Mouse (Mus musculus) spleen, postnatal 4 days (tissue): ENCODE measurements around the gene Aco1.

ENCODE experiments used
- DNase-seq, 2 experiments: peaks; one replicate each; pipeline ENCODE4 v3.0.0; 2022; ENCODE audit warnings: low spot score in 2 of 2

Gene Aco1

DNA sequence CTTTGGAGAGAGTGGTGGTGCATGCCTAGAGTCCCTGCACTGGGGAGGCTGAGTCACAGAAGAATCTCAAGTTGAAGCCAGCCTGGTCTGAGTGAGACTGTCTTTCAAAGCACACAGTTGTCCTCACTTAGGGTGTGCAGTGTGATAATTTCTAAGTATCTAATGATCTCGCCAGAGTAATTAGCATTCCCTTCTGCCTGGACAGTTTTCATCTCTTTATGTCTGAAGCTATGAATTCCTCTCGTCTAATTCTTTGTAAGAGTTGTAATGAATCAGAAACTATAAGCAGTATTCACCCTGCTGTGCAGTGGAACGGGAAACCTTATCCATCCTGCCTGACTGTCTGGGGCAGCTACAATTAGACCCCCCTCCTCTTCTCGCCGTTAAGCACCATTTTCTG, 64.8 kb downstream of the Aco1 start:
- no peak for DNase-seq

DNA sequence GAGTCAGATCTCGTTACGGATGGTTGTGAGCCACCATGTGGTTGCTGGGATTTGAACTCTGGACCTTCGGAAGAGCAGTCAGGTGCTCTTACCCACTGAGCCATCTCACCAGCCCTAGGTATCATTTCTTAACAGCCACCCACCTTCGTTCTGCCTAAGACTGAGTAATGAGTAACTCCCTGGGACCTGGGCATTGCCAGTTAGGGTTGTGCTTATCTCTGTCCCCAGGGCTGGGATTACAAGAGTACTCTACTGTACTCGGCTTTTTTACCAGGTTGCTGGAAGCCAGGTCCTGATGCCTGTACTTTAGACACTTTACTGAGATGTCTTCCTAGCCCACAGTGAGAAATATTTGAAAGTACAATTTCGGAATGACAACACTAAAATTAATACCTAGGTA, 69.3 kb downstream of the Aco1 start:
- no peak for DNase-seq

DNA sequence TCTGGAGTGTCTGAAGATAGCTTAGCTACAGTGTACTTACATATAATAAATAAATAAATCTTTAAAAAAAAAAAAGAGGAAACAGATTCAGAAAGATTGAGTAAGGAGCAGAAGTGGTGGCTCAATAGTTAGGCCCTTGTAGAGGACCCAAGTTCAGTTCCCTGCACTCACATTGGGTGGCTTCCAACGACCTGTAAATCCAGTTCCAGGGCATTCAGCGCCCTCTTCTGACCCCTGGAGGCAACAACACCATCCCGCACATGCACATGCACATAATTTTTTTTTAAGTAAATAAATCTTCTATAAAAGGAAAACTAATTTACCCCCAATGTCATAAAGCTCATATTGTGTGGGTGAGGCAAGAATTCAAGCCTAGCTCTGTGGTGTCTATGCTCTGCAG, 75.0 kb downstream of the Aco1 start:
- no peak for DNase-seq

DNA sequence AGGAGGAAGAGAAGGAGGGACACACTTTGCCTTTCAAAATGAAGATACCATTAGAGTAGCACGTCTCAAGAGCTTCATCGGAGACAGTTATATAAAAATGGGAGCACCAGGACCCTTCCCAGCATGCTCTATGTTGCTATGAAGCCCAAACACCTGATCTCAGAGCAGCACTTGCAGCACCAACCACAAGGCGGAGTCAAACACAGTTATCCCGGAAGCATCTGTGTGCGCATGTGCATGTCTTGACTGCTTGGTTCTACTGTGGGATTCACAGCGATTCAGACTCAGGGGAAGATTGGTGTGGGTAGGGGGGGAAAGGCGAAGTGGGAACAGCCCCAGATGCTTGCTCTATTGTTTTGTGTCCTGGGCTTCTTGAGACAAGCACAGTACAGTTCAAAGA, 75.5 kb downstream of the Aco1 start:
- peak in 1 of 2 experiments; percentile 24 for DNase-seq

DNA sequence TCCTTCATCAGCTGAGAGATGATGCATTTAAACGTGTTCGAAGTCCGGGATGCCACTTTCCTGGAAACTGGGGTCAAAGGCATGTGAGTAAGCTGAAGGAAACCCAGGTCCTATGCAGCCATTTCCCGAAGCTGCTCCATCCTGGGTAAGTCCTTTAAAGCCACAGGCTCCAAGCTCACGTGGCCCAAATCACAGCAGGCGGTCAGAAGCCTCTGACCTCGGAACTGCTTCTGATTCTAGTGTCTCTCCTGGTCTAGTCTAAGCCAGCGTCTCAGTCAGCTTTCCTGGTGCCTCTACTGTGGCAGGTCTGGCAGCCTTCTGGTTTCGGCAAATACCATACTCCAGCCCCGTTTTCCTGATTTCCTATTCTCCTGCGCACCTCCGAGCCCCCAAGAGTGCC, 77.6 kb downstream of the Aco1 start:
- no peak for DNase-seq

DNA sequence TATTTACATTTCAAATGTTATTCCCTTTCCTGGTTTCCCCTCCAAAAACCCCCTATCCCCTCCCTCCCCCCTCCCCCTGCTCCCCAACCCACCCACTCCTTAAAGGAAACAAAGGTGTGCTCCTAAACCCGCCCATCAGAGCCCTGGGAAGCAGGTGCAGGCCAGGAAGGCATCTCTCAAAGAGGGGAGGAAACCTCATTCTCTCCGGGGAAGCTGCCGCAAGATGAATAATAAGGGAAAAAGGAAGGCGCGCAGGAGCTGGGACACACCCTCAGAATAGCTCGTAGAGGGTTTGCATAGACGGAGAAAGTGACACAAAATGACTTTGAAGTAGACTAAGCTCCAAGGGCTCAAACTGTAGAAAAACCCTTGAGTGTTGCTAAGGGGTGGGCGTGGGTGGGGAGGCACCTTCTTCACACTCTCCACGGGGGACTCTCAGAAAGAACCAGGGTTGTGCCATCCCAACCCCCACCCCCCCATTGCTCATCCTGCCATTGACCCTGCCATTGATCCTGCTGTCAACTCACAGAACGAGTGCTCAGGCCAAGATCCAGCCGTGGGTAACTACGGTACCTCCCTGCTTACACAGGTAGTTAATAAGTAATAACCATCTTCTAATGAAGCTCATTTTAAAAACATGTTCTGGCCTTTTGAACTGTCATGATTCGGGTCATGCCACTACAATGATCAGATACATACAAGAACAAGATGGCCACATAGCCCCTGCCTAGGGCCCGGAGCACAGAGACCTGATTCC, 78.3 kb downstream of the Aco1 start:
- no peak for DNase-seq

DNA sequence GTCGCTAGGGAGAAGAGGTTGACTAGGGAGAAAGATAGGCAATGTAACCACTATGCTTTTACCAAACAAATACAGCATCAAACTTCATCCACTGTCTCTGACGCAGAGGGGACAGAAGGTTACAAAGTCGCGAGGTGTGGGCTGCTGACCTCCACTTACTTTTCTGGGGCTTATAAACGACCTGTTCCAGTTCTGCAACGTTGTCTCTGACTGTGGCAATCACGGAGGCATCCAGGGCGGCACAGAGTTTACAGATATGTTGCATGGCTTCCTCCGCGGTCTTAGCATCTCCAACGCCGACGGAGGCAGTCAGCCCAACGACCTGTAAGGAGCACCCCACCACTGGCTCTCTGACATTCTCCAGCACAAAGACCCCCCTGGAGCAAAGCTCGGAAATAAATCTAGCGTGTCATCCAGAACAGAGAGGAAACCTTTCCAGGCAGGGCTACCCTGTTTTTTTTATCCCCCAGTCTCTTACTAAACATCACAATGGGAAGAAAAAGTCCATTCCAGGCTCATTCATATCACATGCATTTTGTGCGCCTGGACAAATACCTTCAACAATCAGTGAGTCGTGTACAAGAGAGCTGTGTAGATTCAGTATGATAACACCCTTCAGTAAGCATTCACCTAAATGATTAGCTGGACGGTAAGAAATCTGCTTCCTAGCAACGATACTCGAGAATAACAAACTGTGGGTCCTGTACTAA, 79.2 kb downstream of the Aco1 start:
- no peak for DNase-seq

DNA sequence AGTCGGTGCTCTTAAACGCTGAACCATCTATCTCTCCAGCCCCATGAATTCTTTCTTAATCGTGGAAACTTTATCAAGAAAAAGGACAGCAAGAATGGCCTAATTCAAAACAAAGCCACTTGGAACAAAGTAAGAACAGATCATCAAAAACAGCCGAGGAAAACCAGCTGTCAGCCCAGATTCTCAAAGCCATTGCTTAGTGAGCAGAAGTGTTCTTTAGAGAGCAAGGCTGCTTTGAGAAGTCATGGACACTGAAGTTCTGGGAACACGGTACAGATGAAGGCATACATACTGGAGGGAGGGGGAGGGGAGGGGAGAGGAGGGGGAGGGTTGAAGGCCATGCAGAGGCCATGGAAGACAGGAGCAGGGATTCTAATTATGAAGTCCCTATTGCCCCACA, 83.2 kb downstream of the Aco1 start:
- no peak for DNase-seq

DNA sequence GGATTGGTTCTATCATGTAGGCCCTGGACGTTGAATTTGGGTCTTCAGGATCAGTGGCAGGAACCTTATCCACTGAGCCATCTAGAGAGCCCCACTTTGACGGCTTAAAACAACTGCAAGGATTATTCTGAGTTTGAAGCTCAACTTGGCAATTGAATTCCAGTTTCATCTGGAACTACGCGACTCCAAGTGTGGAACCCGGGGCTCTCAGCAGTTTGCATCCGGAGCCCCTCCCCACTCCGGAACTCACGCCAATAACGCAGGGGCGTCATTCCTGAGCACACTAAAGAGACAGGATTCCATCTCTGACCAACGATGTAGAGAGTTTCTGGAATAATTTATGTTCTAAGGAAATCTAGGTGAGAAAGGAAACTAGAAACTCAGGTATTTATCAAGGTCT, 84.2 kb downstream of the Aco1 start:
- DNase-seq, result no peak

DNA sequence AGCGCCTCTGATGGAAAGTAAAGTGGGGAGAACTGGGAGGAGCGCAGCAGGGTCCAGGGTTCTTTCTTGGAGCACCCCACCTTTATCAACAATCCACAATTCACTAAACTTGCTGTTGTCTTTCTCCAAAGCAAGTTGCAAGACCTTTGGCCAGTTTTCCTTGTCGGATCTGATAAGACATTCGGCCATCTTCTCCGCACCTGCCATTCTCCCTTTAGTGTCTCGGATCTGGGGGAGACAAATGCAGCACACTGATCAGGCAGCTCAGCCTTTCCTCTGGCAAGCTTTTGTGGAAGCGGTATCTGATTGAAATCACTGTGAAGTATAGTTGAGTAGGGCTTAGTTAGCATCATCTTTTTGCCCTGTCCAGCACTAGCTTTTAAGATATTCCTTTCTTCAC, 85.0 kb downstream of the Aco1 start:
- no peak for DNase-seq

DNA sequence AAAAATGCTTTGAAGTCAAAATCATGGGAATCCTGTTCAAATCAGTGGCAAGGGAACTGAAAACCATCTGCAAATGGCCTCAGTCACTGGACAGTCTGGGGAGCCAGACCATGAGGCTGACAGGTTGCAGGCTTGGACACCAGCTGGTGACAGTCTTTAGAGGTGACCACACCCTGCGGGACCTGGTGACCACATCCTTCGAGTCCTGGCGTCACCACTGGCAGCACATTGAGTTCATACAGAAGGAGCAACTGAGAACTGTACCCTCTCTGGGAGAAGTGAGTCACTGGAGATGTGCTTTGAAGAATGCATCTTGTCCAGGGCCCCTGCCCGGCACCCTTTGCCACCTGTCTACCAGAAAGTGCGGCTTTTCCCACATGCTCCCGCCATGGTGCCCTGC, 86.8 kb downstream of the Aco1 start:
- DNase-seq, result no peak

DNA sequence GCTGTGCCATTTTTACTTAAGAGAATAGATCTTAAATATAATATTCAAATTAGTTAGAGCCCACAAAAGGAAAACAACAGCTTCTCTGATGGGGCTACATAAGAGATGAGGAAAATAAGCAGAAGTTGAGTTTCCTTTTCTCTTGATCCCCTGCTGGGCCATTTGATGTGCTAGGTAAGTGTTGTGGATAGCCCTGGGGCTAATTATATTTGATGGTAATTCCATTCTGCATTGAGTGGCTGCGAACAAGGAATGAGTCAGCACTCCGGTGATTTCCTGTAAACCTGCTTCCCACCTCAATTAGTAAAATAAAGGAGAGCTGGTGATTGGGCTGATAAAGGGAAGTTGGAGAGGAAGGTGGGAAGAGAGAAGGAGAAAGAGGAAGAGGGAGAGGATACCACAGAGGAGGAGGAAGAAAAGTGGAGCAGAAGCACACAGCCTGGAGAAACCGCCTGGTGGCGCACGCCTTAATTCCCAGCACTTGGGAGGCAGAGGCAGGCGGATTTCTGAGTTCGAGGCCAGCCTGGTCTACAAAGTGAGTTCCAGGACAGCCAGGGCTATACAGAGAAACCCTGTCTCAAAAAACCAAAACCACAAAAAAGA, 90.3 kb downstream of the Aco1 start:
- no peak for DNase-seq

DNA sequence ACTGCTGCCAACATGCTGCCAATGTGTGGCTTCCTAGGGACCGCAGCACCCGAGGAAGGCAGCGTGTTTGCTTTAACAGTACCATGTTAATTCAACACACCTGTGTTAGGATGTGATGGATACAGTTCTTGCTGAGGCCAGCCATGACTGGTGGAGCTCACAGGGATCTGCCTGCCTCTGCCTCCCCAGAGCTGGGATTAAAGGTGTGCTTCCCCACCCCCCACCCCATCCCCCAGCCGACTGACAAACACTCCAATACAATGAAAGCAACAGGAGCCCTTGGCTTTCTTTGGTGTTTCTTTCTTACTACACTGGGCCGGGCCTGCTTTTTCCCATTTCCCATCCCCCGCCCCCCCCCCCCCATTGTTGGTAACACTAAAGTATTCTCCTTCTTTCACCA, 91.4 kb downstream of the Aco1 start:
- no peak for DNase-seq

DNA sequence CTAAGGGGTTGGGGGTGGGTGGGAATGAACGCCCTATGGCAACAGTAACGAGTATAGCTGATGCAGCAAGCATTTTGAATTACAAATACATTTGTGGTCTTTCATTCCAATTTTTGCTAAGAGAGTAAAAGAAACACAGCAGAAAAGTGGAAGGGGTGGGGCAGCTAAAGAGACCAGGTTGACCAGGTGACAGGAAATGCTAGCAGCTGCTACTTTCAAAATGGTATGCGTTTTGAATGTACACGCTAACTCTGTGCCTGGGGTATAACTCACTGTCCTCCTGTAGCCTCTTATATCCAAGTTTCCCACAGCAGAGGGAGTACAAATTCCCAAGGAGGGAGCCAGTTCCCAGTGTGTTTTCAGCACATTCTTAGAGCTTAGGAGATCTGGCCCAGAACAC, 93.9 kb downstream of the Aco1 start:
- DNase-seq, result no peak

DNA sequence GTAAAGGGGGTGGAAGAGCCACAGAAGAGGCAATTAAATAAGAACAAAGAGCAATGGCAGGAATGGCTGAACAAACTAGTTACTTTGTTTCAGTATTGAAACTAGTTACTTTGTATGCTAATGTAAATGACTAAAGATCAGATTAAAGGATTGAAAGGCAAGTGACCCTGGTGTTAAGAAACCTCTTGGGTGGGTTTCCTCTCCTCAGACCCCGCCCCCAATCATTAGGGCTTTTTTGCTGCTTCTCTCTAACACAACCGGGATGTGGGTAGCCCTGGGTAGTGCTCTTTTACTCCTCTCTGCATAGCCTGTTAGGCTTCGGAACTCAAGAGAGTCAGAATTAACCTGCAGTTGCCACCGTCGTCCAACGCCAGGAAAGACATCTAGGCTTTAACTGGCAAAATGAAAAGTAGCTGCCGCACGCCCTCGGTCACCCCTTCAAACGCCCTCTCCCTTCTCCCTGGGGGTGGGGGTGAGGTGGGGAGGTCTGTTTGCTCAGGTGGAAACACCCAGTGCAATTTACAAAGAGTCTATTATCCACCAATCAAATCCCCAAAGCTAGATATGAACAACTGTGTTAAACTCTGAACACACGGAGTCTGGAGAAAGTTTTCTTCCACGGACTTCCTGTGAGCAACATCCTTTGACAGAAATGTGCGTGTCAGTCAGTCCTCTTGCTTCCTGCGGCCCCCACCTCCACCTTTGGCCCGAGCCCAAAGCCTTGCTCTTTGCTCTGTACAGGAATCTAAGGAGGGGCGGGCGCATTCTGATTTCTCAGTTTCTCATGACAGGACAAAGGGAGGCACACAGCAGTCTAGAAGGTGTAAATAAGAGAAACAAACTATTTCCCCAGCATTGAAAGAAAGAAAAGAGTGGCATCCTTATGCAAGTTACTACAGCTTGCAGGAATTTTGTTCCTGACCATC, 95.9 kb downstream of the Aco1 start:
- peak; percentile 29 to 66 for DNase-seq

DNA sequence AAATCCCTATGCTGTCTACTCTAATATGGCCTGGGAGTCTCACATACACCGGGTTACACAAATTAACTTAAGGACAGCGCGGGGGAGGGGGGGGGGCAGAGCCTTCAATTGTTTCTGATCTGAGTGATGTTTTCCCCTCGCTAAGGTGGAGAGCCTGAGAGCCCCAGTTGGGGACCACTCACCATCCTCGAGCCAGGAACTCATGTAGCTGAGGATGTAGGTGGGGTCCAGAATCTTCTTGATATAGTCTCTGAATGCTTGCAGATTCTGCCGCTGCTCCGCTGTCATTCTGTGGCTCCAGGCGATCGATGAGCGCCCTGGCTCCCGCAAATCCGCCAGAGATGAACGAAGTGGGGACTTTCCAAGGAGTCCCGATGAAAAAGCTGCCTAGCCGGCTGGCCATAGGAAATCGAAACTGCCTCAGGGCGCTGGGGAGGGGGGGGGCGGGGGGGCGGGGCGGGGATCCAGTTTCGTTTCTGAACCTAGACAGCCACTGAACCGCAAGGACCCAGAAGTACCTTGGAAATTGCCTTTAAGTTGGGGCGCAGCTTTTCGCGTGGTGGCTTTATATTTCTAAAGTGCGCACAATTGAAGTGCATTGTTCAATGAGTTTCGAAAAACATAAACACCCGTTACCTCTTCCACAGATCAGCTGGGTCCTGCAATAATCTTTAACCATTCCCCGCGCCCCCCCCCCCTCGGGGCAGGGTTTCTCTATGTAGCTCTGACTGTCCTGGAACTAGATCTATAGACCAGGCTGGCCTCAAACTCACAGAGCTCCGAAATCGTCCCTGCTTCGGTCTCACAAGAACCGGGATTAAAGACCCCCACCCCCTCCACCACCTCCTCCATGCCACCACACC, 96.8 kb downstream of the Aco1 start, which contains the start of gene Ddx58:
Gene Ddx58, minus strand, starts transcription at position 420 of the 863 bp plus-strand sequence.
- DNase-seq, result peak in 1 of 2 experiments; percentile 67

DNA sequence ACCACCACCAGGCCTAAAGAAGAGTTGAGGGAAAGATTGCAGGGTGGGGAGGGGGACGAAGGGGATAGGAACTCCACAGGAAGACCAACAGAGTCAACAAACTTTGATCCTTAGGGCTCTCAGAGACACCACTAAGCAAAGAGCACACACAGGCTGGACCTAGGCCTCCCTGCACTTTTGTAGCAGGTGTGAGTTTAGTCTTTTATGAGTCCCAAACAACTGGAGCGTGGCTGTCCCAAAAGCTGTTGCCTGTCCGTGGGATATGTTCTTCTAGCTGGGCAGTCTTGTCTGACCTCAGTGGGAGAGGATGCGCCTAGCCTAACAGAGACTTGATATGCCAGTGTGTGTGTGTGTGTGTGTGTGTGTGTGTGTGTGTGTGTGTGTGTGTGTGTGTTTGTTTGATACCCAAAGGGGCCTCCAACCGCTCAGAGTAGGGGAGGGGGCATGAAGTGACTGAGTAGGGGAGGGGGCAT, 97.4 kb downstream of the Aco1 start:
- no peak for DNase-seq

DNA sequence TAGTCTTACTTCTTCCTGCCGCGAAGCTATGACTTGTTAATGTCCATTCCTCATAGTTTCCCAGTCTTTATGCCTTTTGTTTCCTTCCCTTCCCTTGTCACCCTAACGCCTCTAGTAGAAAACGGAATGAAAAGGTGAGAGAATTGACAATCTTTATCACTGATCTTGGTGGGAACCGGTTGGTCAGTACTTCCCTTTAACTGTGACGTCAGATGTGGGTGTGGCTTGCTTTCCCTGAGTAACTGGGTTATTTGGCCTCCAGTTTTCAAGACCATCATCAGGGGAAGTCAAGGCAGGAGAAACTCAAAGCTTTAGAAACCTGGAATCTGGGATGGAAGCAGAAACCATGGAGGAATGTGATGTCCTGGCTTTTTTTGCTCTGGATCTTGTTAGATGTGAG, 99.0 kb downstream of the Aco1 start:
- no peak for DNase-seq

DNA sequence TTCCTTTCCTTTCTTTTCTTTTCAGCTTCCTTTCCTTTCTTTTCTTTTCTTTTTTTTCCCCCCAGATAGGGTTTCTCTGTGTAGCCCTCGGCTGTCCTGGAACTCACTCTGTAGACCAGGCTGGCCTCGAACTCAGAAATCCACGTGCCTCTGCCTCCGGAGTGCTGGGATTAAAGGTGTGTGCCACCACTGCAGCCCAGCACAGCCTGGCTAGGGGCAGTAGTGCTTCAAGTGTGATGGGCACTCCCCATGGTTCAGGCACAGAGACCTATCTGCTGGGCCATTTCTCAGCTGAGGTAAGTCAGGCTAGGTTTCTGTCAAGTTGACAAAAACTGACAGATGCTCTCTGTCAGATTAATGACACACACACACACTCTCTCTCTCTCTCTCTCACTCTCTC, 100.1 kb downstream of the Aco1 start:
- no peak for DNase-seq

DNA sequence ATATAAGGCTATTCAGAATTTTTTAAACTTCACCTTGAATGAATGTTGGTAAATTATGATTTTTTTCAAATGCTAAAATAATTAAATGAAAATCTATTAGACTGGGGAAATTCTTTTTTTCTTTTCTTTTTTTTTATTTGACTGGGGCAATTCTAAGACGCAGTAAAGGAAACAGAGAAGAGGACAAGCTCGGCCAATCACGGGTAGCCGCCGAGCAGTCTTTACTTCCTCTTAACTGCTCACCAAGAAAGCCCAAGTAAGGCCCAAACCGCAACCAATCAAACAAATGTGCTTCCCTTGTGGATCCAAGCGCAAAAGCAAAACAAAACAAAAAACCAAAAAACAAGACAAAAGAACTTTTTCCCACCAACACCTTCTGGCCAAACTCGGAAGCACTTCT, 101.2 kb downstream of the Aco1 start:
- no peak for DNase-seq
